Mouse (Mus musculus) common myeloid progenitor, adult 5-6 weeks (primary cell): Measurements from ENCODE around the gene Lmna. TPM values are rescaled to one million over a fixed set of nuclear protein-coding genes. Genes with fewer than 3 reads are reported as not detected.

ENCODE experiments used
- ATAC-seq: replicated peaks from 2 replicates; pipeline ENCODE4 v1.8.0; 2016; ENCODE audit warnings: low read depth, mild to moderate bottlenecking, moderate TSS enrichment, inconsistent platforms; ENCODE audit not compliant: poor library complexity, severe bottlenecking
- total RNA-seq: library from RNA; stranded (forward); fragments of 200-1000, 187-1606 nt; gene quantifications from 2 replicates; pipeline ENCODE4 v1.2.3, GENCODE M21; 2017

Lmna gene
- 19.3 and 25.6 TPM in 2 replicates for total RNA-seq

- peak; percentile 93 for ATAC-seq
Observed at GRCm38 (mm10) chr3:88509692-88510420, at the start of gene Lmna. Lmna (minus strand) TSS chr3:88509956.

GRCm38 (mm10) chr3:88556616-88557015 is 46.9 kb upstream of the Lmna start:
- ATAC-seq, result no peak

- ATAC-seq, result no peak
Observed at GRCm38 (mm10) chr3:88555731-88556130, 46.0 kb upstream of the Lmna start.

GRCm38 (mm10) chr3:88555069-88555605 is 45.4 kb upstream of the Lmna start:
- ATAC-seq, result no peak

- ATAC-seq, result peak; percentile 14; the same call in 1 of the 2 replicates
Observed at GRCm38 (mm10) chr3:88553880-88554586, 44.3 kb upstream of the Lmna start.

- ATAC-seq, result peak; percentile 51
Observed at GRCm38 (mm10) chr3:88553525-88553879, 43.7 kb upstream of the Lmna start, which contains the start of gene Ubqln4. Ubqln4 (plus strand) TSS chr3:88553758.

GRCm38 (mm10) chr3:88552676-88553524 is 43.1 kb upstream of the Lmna start, which contains the start of gene Lamtor2:
Lamtor2 (minus strand) TSS chr3:88553074.
- peak; percentile 84 for ATAC-seq

- ATAC-seq, result no peak
Observed at GRCm38 (mm10) chr3:88552082-88552645, 42.4 kb upstream of the Lmna start.

- no peak for ATAC-seq
Observed at GRCm38 (mm10) chr3:88551586-88551985, 41.8 kb upstream of the Lmna start.

- ATAC-seq, result no peak
Observed at GRCm38 (mm10) chr3:88548180-88548917, 38.6 kb upstream of the Lmna start, which contains the start of gene Rab25. Rab25 (minus strand) TSS chr3:88548300.

GRCm38 (mm10) chr3:88546674-88547418 is 37.1 kb upstream of the Lmna start:
- no peak for ATAC-seq

GRCm38 (mm10) chr3:88544955-88545591 is 35.3 kb upstream of the Lmna start:
- peak; percentile 54 for ATAC-seq

GRCm38 (mm10) chr3:88544514-88544913 is 34.8 kb upstream of the Lmna start:
- 0 out of 2 replicates have a peak, but pooled peaks have one; percentile 30 for ATAC-seq

- ATAC-seq, result peak; percentile 50
Observed at GRCm38 (mm10) chr3:88543651-88544410, 34.1 kb upstream of the Lmna start.

GRCm38 (mm10) chr3:88543174-88543573 is 33.4 kb upstream of the Lmna start:
- ATAC-seq, result no peak

GRCm38 (mm10) chr3:88542486-88542885 is 32.7 kb upstream of the Lmna start:
- ATAC-seq, result no peak
